Mouse (Mus musculus): ENCODE data around the gene Pafah1b1. TPM values are rescaled to one million over a fixed set of nuclear protein-coding genes. Genes with fewer than 3 reads are reported as not detected.

Pafah1b1 gene
- polyA plus RNA-seq, 1 experiment from 2014 or later, result 33.8 TPM

Other genes with a start within 250 kb of the Pafah1b1 start
- 8.4 and 10.5 TPM in 2 replicates for gene Rap1gap2, start 113.8 kb downstream of the Pafah1b1 start, polyA plus RNA-seq (2015; fragmentation: Nextera tagmentation; extraction: Ambion mirVana)
- gene Ccdc92b, start 105.1 kb downstream of the Pafah1b1 start, polyA plus RNA-seq (2015; fragmentation: Nextera tagmentation; extraction: Ambion mirVana), result 0.29 and 0.53 TPM in 2 replicates
- 57.0 and 66.0 TPM in 2 replicates for gene Cluh, start 75.2 kb downstream of the Pafah1b1 start, polyA plus RNA-seq (2015; fragmentation: Nextera tagmentation; extraction: Ambion mirVana)
- gene Mettl16, start 46.2 kb upstream of the Pafah1b1 start, polyA plus RNA-seq (2015; fragmentation: Nextera tagmentation; extraction: Ambion mirVana), result 36.2 and 41.4 TPM in 2 replicates
- gene Mnt, start 106.2 kb upstream of the Pafah1b1 start, polyA plus RNA-seq (2015; fragmentation: Nextera tagmentation; extraction: Ambion mirVana), result 3.1 and 4.0 TPM in 2 replicates
- 4.2 and 4.5 TPM in 2 replicates for gene Sgsm2, start 172.4 kb upstream of the Pafah1b1 start, polyA plus RNA-seq (2015; fragmentation: Nextera tagmentation; extraction: Ambion mirVana)
- gene Tsr1, start 173.4 kb upstream of the Pafah1b1 start, polyA plus RNA-seq (2015; fragmentation: Nextera tagmentation; extraction: Ambion mirVana), result 44.0 and 48.1 TPM in 2 replicates
- gene Smg6, start 201.2 kb upstream of the Pafah1b1 start, polyA plus RNA-seq (2015; fragmentation: Nextera tagmentation; extraction: Ambion mirVana), result 10.7 and 11.4 TPM in 2 replicates
- gene Srr, start 201.3 kb upstream of the Pafah1b1 start, polyA plus RNA-seq (2015; fragmentation: Nextera tagmentation; extraction: Ambion mirVana), result 18.0 and 19.6 TPM in 2 replicates